Mouse (Mus musculus) MEL (cell line): ENCODE data around the gene Aldh9a1.
A peak's percentile ranks its signal among the peaks of the same experiment; 100 is the strongest.

ENCODE experiments used
- CTCF ChIP-seq, 3 experiments: IDR thresholded peaks in 2 of 3; conservative IDR thresholded peaks in 1 of 3; 2 replicates each; pipeline ENCODE4 v1.5.1; 2011 to 2012; ENCODE audit warnings: low read length in 3 of 3, low read depth in 2 of 3, mild to moderate bottlenecking in 2 of 3, improper control_type of control experiment in 1 of 3, inconsistent platforms in 1 of 3, mixed read lengths in 1 of 3, moderate library complexity in 1 of 3; ENCODE audit not compliant: control insufficient read depth in 1 of 3, insufficient read depth in 1 of 3, poor library complexity in 1 of 3, severe bottlenecking in 1 of 3
- EP300 ChIP-seq, 2 experiments: IDR thresholded peaks; 2 replicates each; pipeline ENCODE4 v1.6.1; 2011; ENCODE audit warnings: improper control_type of control experiment in 2 of 2, low read length in 2 of 2, low read depth in 1 of 2, mild to moderate bottlenecking in 1 of 2
- KAT2A ChIP-seq: conservative IDR thresholded peaks from 2 replicates; pipeline ENCODE4 v1.6.1; 2012; ENCODE audit warnings: low read depth, low read length, improper control_type of control experiment, inconsistent platforms
- MAX ChIP-seq: IDR thresholded peaks from 2 replicates; pipeline ENCODE4 v1.6.1; 2011; ENCODE audit warnings: low read length, improper control_type of control experiment
- POLR2A ChIP-seq, 2 experiments: IDR thresholded peaks; 2 replicates each; pipeline ENCODE4 v1.6.1; 2011 to 2012; ENCODE audit warnings: low read length in 2 of 2, mild to moderate bottlenecking in 2 of 2, control low read depth in 1 of 2, improper control_type of control experiment in 1 of 2, low read depth in 1 of 2, moderate library complexity in 1 of 2; ENCODE audit not compliant: control insufficient read depth in 1 of 2, insufficient read depth in 1 of 2, poor library complexity in 1 of 2
- POLR2AphosphoS5 ChIP-seq: IDR thresholded peaks from 2 replicates; pipeline ENCODE4 v1.6.1; 2012; ENCODE audit warnings: low read depth, borderline replicate concordance, mild to moderate bottlenecking, inconsistent platforms, low read length, moderate library complexity, mixed read lengths
- RCOR1 ChIP-seq: IDR thresholded peaks from 2 replicates; pipeline ENCODE4 v1.6.1; 2012; ENCODE audit warnings: low read depth, mild to moderate bottlenecking, inconsistent platforms, low read length, improper control_type of control experiment
- SIN3A ChIP-seq: IDR thresholded peaks from 2 replicates; pipeline ENCODE4 v1.6.1; 2012; ENCODE audit warnings: low read length, improper control_type of control experiment, inconsistent platforms
- TAL1 ChIP-seq: IDR thresholded peaks from 2 replicates; pipeline ENCODE4 v1.6.1; 2012; ENCODE audit warnings: mild to moderate bottlenecking, inconsistent platforms, low read length, moderate library complexity, mixed read lengths
- TBP ChIP-seq: IDR thresholded peaks from 2 replicates; pipeline ENCODE4 v1.8.0; 2011; ENCODE audit warnings: low read depth, low read length, improper control_type of control experiment
- TCF12 ChIP-seq: IDR thresholded peaks from 2 replicates; pipeline ENCODE4 v1.6.1; 2014; ENCODE audit warnings: low read depth, mild to moderate bottlenecking, inconsistent platforms, low read length, improper control_type of control experiment, moderate library complexity
- USF1 ChIP-seq: IDR thresholded peaks from 2 replicates; pipeline ENCODE4 v1.6.1; 2014; ENCODE audit warnings: low read depth, mild to moderate bottlenecking, inconsistent platforms, low read length, improper control_type of control experiment, moderate library complexity

GRCm38 (mm10) chr1:167308261-167309054 lies 41.3 kb upstream of the Aldh9a1 start, which contains the start of gene Tmco1:
- peak; percentile 71 for TF ChIP-seq TCF12
- TF ChIP-seq CTCF (IDR thresholded peaks at IDR 0.05 in 2 of 3, conservative IDR thresholded peaks at IDR 0.05 in 1 of 3; ENCODE audit: control insufficient read depth in 1 of 3, insufficient read depth in 1 of 3, low read depth in 2 of 3, low read length in 3 of 3, poor library complexity in 1 of 3, severe bottlenecking in 1 of 3): peak in 2 of 3 experiments; percentile 37 to 46; a peak in 3 of 6 replicates
- TF ChIP-seq POLR2A (IDR thresholded peaks at IDR 0.05; ENCODE audit: control insufficient read depth in 1 of 2, insufficient read depth in 1 of 2, low read depth in 1 of 2, low read length in 2 of 2, poor library complexity in 1 of 2): peak in 1 of 2 experiments; percentile 88; a peak in 3 of 4 replicates
- TF ChIP-seq POLR2AphosphoS5: no peak
- TF ChIP-seq EP300 (IDR thresholded peaks at IDR 0.05; ENCODE audit: low read depth in 1 of 2, low read length in 2 of 2): peak in 1 of 2 experiments; percentile 36; a peak in 2 of 4 replicates
- no peak for TF ChIP-seq USF1
- peak; percentile 47; the same call in 1 of the 2 replicates for TF ChIP-seq RCOR1
- TF ChIP-seq SIN3A: peak; percentile 76
- TF ChIP-seq TAL1: no peak
- TF ChIP-seq MAX: peak; percentile 66
- TF ChIP-seq TBP: peak; percentile 80
- peak; percentile 93 for TF ChIP-seq KAT2A
